Mouse (Mus musculus) frontal cortex, postnatal 25 days (tissue): ENCODE measurements around the gene Pde4d.

ENCODE experiments used
- DNase-seq, 2 experiments: peaks; one replicate each; pipeline ENCODE4 v3.0.0; 2022; ENCODE audit warnings: low spot score in 2 of 2

Pde4d gene

GRCm38 (mm10) chr13:109915964-109916363, 1466.2 kb downstream of the Pde4d start:
- DNase-seq = no peak

GRCm38 (mm10) chr13:109917551-109917950, 1467.8 kb downstream of the Pde4d start:
- DNase-seq = no peak

- DNase-seq = no peak
These were observed 1468.9 kb downstream of the Pde4d start for GRCm38 (mm10) chr13:109918631-109919030.

- no peak for DNase-seq
These were observed 1470.5 kb downstream of the Pde4d start for GRCm38 (mm10) chr13:109920256-109920655.

- no peak for DNase-seq
These were observed 1471.7 kb downstream of the Pde4d start for GRCm38 (mm10) chr13:109921336-109922038.

GRCm38 (mm10) chr13:109922228-109922627, 1472.5 kb downstream of the Pde4d start:
- no peak for DNase-seq

GRCm38 (mm10) chr13:109922782-109923181, 1473.0 kb downstream of the Pde4d start:
- no peak for DNase-seq

- no peak for DNase-seq
These were observed 1475.0 kb downstream of the Pde4d start for GRCm38 (mm10) chr13:109924771-109925170.

GRCm38 (mm10) chr13:109926277-109926920, 1476.7 kb downstream of the Pde4d start:
- DNase-seq = peak; percentile 57 to 70

- no peak for DNase-seq
These were observed 1478.0 kb downstream of the Pde4d start for GRCm38 (mm10) chr13:109927782-109928181.

- DNase-seq = peak; percentile 24 to 45
These were observed 1482.9 kb downstream of the Pde4d start for GRCm38 (mm10) chr13:109932688-109933087.

- no peak for DNase-seq
These were observed 1483.8 kb downstream of the Pde4d start for GRCm38 (mm10) chr13:109933554-109933953.

GRCm38 (mm10) chr13:109936866-109937265, 1487.1 kb downstream of the Pde4d start:
- no peak for DNase-seq

- DNase-seq = no peak
These were observed 1495.2 kb downstream of the Pde4d start for GRCm38 (mm10) chr13:109944822-109945551.

- DNase-seq = no peak
These were observed 1501.7 kb downstream of the Pde4d start for GRCm38 (mm10) chr13:109951466-109951865.

GRCm38 (mm10) chr13:109954189-109954588, 1504.4 kb downstream of the Pde4d start:
- DNase-seq = no peak

- no peak for DNase-seq
These were observed 1508.2 kb downstream of the Pde4d start for GRCm38 (mm10) chr13:109957953-109958352.

- no peak for DNase-seq
These were observed 1533.2 kb downstream of the Pde4d start for GRCm38 (mm10) chr13:109982821-109983443.

- no peak for DNase-seq
These were observed 1535.7 kb downstream of the Pde4d start for GRCm38 (mm10) chr13:109985411-109985810.

GRCm38 (mm10) chr13:109985892-109986291, 1536.1 kb downstream of the Pde4d start:
- DNase-seq = no peak

- DNase-seq = no peak
These were observed 1543.2 kb downstream of the Pde4d start for GRCm38 (mm10) chr13:109992775-109993505.
